Mouse (Mus musculus): ENCODE data around the gene Tmem252. TPM values are rescaled to one million over a fixed set of nuclear protein-coding genes. Genes with fewer than 3 reads are reported as not detected.

Gene Tmem252
- polyA plus RNA-seq, 1 experiment from 2014 or later, result 3.3 TPM

DNA sequence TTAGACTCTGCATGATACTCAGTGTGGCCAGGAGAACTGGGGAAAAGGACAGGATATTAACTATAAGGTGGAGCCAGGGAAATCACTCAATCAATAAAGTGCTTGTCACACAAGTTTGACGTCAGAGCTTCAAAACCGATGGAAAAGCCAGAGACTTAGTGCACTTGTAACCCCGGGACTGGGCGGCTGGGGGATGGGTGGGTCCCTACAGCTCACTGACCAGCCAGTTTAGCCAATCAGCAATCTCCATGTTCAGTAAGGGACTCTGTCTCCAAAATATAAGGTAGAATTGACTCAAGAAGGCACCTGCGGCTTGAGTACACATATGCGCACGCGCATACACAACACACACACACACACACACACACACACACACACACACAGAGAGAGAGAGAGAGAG, 25.8 kb upstream of the Tmem252 start:
- Histone ChIP-seq H3K4me2 (ENCODE audit: low read depth, low read length) (no peak overlapping the region), H3K36me3 (ENCODE audit: control insufficient read depth, insufficient read depth, low read length) (no peaks in the 10 kb centered on the region), H3K9me3 (ENCODE audit: control insufficient read depth, low read length) (no peaks in the 10 kb centered on the region), H3K27me3 (ENCODE audit: control insufficient read depth, insufficient read depth, low read depth, low read length) (no peaks in the 10 kb centered on the region), H3K27ac (ENCODE audit: low read length) (no peak overlapping the region), H3K9ac (ENCODE audit: low read length) (no peak overlapping the region), H3K4me3 (ENCODE audit: low read length) (no peak overlapping the region), H3K4me1 (replicated peaks; ENCODE audit: control insufficient read depth, insufficient read depth, low read length) (no peaks in the 10 kb centered on the region; the same call in 1 of the 2 replicates)
- no peak for ATAC-seq (ENCODE audit: low read depth)
- WGBS, result 61% methylated on average over 8 of the region's 8 CpGs

DNA sequence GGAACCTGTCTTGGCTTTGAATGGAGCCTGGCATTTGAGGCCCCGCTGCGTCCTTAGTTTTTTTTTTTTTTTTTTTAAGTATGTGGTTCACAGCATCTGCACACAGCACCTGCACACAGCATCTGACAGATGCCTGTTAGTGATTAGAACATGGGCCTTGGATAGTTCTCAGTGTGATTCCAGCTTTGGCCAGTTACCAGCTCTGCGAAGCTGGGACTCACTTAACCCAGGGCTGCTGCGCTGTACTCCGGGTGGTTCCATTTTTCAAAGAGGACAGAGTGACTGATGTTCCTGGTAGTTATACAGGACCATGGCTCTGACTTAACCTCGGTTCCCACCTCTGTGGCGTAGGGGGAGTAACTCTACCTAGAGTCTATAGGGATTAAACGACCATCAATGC, 23.4 kb upstream of the Tmem252 start:
- no peaks in the 10 kb centered on the region for H3K36me3 ChIP-seq (ENCODE audit: control insufficient read depth, insufficient read depth, low read length)
- H3K4me1 ChIP-seq (replicated peaks; ENCODE audit: control insufficient read depth, insufficient read depth, low read length), result peaks cover 7% of the 10 kb centered on the region
- ATAC-seq (ENCODE audit: low read depth), result no peak
- H3K9me3 ChIP-seq (ENCODE audit: control insufficient read depth, low read length), result no peaks in the 10 kb centered on the region
- H3K27ac ChIP-seq (ENCODE audit: low read length), result no peak overlapping the region
- WGBS, result 76% methylated on average over 8 of the region's 8 CpGs
- no peak overlapping the region for H3K4me2 ChIP-seq (ENCODE audit: low read depth, low read length)
- no peaks in the 10 kb centered on the region for H3K27me3 ChIP-seq (ENCODE audit: control insufficient read depth, insufficient read depth, low read depth, low read length)
- no peak overlapping the region for H3K9ac ChIP-seq (ENCODE audit: low read length)
- H3K4me3 ChIP-seq (ENCODE audit: low read length), result no peak overlapping the region

DNA sequence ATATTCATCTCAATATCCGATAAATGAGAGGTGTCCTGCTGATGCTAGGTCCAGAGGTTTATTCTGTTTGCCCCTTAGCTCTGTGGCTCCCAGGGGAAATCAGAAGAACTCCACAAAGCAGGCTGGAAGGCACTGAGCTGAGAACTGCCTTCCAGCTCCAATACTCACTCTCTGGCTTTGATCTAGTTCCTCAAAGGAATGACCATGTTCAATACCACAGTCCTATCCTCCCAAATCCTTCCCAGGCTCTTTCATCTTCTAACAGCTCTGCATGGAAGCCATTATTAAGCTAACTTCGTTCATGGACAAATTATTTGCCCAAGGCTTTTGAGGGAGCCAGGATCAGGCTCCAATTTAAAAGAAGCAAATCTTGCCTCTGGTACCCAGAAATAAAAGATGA, 22.2 kb upstream of the Tmem252 start:
- no peak for ATAC-seq (ENCODE audit: low read depth)

DNA sequence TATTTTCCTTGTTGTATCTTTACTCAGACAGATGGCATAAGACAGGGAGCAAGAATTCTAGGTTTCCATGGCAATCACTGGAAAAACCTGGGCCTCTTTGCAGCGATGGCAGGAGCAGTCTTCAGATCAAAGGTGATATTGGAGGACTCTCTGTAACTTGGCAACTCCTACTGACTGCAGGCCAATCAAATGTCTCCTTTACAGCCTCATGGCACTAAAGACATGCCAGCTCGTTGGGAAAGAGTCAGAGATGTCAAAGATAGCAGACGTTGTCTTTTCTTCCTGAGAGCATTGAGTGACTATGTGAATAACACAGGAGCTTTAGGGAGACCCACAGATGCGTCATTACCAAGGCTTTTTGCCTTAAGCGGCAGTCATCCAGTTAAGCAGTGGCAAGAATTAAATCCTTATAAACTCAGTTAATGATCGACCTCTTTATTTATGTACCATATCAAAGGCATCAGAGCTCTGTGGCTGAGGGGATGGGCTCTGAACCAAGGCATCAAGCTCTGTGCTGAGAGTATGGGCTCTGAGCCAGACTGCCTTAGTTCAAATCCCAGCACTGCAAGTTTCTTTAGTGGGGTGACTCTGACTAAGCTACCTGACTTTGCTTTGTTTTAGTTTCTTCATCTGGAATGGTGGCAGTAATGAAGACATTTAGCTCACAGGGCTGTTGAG, 21.3 kb upstream of the Tmem252 start:
- H3K27me3 ChIP-seq (ENCODE audit: control insufficient read depth, insufficient read depth, low read depth, low read length), result no peaks in the 10 kb centered on the region
- peaks cover 7% of the 10 kb centered on the region for H3K4me1 ChIP-seq (replicated peaks; ENCODE audit: control insufficient read depth, insufficient read depth, low read length)
- H3K36me3 ChIP-seq (ENCODE audit: control insufficient read depth, insufficient read depth, low read length), result no peaks in the 10 kb centered on the region
- ATAC-seq (ENCODE audit: low read depth), result no peak
- no peak overlapping the region for H3K9ac ChIP-seq (ENCODE audit: low read length)
- no peak overlapping the region for H3K4me3 ChIP-seq (ENCODE audit: low read length)
- no peaks in the 10 kb centered on the region for H3K9me3 ChIP-seq (ENCODE audit: control insufficient read depth, low read length)
- H3K4me2 ChIP-seq (ENCODE audit: low read depth, low read length), result no peak overlapping the region
- H3K27ac ChIP-seq (ENCODE audit: low read length), result no peak overlapping the region
- 40% methylated on average over 6 of the region's 6 CpGs for WGBS

More for the DNA sequence above, 22.2 kb upstream of the Tmem252 start:
- peaks cover 7% of the 10 kb centered on the region for H3K4me1 ChIP-seq (replicated peaks; ENCODE audit: control insufficient read depth, insufficient read depth, low read length)
- no peak overlapping the region for H3K9ac ChIP-seq (ENCODE audit: low read length)
- no peak overlapping the region for H3K4me2 ChIP-seq (ENCODE audit: low read depth, low read length)
- no peaks in the 10 kb centered on the region for H3K9me3 ChIP-seq (ENCODE audit: control insufficient read depth, low read length)
- 56% methylated on average over 2 of the region's 2 CpGs for WGBS
- H3K27ac ChIP-seq (ENCODE audit: low read length), result no peak overlapping the region
- H3K4me3 ChIP-seq (ENCODE audit: low read length), result no peak overlapping the region
- H3K36me3 ChIP-seq (ENCODE audit: control insufficient read depth, insufficient read depth, low read length), result no peaks in the 10 kb centered on the region
- H3K27me3 ChIP-seq (ENCODE audit: control insufficient read depth, insufficient read depth, low read depth, low read length), result no peaks in the 10 kb centered on the region

DNA sequence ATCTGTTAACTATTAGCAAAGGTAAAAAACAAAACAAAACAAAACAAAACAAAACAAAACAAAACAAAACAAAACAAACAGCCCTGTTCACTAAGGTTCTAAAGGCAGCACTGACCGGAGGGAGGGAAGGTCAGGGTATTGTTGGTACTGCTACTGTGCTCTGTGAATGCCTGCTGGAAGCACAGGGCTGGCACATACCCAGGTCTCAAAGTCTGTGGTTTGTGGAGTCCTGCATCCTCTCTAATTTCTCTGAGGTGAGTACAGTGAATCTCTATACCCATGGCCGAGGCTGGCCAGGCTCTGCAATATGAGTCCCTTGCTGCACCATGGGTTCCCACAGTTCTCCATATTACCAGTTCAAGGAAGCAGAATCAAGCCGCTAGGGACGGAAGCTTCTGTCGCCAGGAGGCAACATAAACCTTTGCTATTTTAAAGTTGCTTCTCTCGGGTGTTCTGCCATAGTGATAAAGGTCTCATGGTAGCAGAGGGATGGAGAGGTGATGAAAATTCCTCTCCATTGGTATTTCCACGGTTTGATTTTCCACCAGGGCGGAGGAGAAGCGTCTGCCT, 20.5 kb upstream of the Tmem252 start:
- Histone ChIP-seq H3K4me3 (ENCODE audit: low read length) (no peak overlapping the region), H3K9me3 (ENCODE audit: control insufficient read depth, low read length) (no peaks in the 10 kb centered on the region), H3K4me2 (ENCODE audit: low read depth, low read length) (no peak overlapping the region), H3K27ac (ENCODE audit: low read length) (no peak overlapping the region), H3K4me1 (replicated peaks; ENCODE audit: control insufficient read depth, insufficient read depth, low read length) (peaks cover 7% of the 10 kb centered on the region), H3K9ac (ENCODE audit: low read length) (no peak overlapping the region), H3K36me3 (ENCODE audit: control insufficient read depth, insufficient read depth, low read length) (no peaks in the 10 kb centered on the region), H3K27me3 (ENCODE audit: control insufficient read depth, insufficient read depth, low read depth, low read length) (no peaks in the 10 kb centered on the region)
- ATAC-seq (ENCODE audit: low read depth), result no peak
- 44% methylated on average over 9 of the region's 9 CpGs for WGBS

DNA sequence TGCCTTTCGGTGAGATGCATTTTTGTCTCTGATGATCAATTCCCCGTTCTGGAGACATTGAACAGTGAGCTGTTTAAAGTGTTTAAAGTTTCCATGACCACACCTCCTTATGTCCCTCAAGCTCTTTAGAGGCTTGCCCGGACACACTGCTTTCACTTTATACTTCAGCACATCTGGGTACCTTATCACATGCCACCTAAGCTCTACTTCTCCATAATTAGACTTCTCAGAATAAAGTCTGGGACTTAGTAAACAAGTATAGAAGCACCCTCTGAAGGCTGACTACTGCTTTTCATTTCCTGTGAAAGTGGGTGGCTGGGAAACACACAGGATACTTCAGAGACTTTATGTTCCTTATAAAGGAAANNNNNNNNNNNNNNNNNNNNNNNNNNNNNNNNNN, 16.8 kb upstream of the Tmem252 start:
- 56% methylated on average over 3 of the region's 3 CpGs for WGBS
- Histone ChIP-seq H3K27ac (ENCODE audit: low read length) (no peak overlapping the region), H3K36me3 (ENCODE audit: control insufficient read depth, insufficient read depth, low read length) (no peaks in the 10 kb centered on the region), H3K4me2 (ENCODE audit: low read depth, low read length) (no peak overlapping the region), H3K27me3 (ENCODE audit: control insufficient read depth, insufficient read depth, low read depth, low read length) (no peaks in the 10 kb centered on the region), H3K9ac (ENCODE audit: low read length) (no peak overlapping the region), H3K9me3 (ENCODE audit: control insufficient read depth, low read length) (no peaks in the 10 kb centered on the region), H3K4me1 (replicated peaks; ENCODE audit: control insufficient read depth, insufficient read depth, low read length) (peaks cover 7% of the 10 kb centered on the region), H3K4me3 (ENCODE audit: low read length) (no peak overlapping the region)
- ATAC-seq (ENCODE audit: low read depth), result no peak

DNA sequence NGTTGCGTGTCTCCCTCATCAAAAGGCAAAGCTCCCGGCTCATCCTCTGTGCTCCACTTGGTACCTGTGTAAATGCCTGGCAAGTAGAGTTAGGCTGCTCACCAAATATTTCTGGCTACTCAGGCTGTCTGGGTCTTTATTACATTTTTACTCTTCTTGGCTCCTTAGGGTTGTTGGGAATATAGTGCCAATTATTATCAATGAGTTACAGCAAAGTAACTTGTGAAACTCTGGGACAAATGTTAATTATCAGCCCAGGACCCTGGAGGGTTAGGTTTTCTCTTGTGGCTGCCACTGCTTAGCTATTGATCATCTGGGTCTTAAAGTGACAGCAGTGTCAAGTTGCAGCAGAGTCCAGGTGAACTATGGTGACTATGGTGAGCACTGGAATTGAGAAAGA, 11.5 kb upstream of the Tmem252 start:
- no peaks in the 10 kb centered on the region for H3K36me3 ChIP-seq (ENCODE audit: control insufficient read depth, insufficient read depth, low read length)
- H3K4me1 ChIP-seq (replicated peaks; ENCODE audit: control insufficient read depth, insufficient read depth, low read length), result no peaks in the 10 kb centered on the region
- no peak overlapping the region for H3K27ac ChIP-seq (ENCODE audit: low read length)
- H3K4me3 ChIP-seq (ENCODE audit: low read length), result no peak overlapping the region
- no peaks in the 10 kb centered on the region for H3K9me3 ChIP-seq (ENCODE audit: control insufficient read depth, low read length)
- H3K4me2 ChIP-seq (ENCODE audit: low read depth, low read length), result no peak overlapping the region
- H3K9ac ChIP-seq (ENCODE audit: low read length), result no peak overlapping the region
- no peaks in the 10 kb centered on the region for H3K27me3 ChIP-seq (ENCODE audit: control insufficient read depth, insufficient read depth, low read depth, low read length)
- WGBS, result 91% methylated on average over 2 of the region's 2 CpGs
- ATAC-seq (ENCODE audit: low read depth), result no peak

DNA sequence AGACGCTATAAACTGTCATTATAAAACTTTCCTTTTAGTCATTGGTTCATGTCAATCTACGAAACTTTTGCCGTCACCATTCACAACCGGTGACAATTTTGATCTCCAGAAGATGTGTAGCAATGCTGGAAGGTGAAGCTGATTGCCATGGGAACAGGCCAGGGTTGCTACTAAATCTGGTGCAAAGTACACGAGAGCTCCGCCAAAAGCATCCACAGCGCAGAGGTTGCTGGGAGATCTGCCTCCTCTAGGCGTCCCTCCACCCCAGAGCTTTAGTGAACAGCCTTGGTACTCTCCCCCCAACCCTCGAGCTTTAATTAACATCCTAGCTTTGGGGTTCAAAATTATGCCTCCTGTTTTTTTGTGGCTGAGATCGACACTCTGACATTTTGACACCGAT, 8.0 kb upstream of the Tmem252 start:
- no peak for ATAC-seq (ENCODE audit: low read depth)

DNA sequence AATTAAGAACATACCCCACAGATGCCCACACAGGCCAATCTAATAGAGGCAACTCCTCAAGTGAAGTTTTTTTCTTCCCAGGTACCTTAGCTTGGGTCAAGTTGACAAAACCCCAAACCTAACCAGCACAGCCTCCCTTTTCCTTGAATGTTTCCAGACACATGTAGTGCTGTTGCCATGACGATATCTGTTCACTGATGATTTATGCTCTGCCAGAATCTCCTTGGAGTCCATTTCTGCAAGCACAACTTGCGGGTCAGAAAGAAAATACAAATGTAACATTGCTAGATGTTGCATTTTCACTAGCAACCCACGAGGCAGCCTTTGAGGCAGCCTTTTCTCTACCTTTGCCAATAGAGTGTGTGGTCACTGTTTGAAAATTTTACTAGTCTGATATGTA, 6.3 kb upstream of the Tmem252 start:
- no peak overlapping the region for H3K4me3 ChIP-seq (ENCODE audit: low read length)
- no peak overlapping the region for H3K27ac ChIP-seq (ENCODE audit: low read length)
- ATAC-seq (ENCODE audit: low read depth), result no peak
- H3K4me2 ChIP-seq (ENCODE audit: low read depth, low read length), result no peak overlapping the region
- 71% methylated on average over 3 of the region's 3 CpGs for WGBS
- no peaks in the 10 kb centered on the region for H3K27me3 ChIP-seq (ENCODE audit: control insufficient read depth, insufficient read depth, low read depth, low read length)
- H3K9ac ChIP-seq (ENCODE audit: low read length), result no peak overlapping the region
- no peaks in the 10 kb centered on the region for H3K36me3 ChIP-seq (ENCODE audit: control insufficient read depth, insufficient read depth, low read length)
- no peaks in the 10 kb centered on the region for H3K9me3 ChIP-seq (ENCODE audit: control insufficient read depth, low read length)
- peaks cover 10% of the 10 kb centered on the region; the same call in 1 of the 2 replicates for H3K4me1 ChIP-seq (replicated peaks; ENCODE audit: control insufficient read depth, insufficient read depth, low read length)

More for the DNA sequence above, 8.0 kb upstream of the Tmem252 start:
- H3K4me3 ChIP-seq (ENCODE audit: low read length), result no peak overlapping the region
- H3K27me3 ChIP-seq (ENCODE audit: control insufficient read depth, insufficient read depth, low read depth, low read length), result no peaks in the 10 kb centered on the region
- no peaks in the 10 kb centered on the region for H3K36me3 ChIP-seq (ENCODE audit: control insufficient read depth, insufficient read depth, low read length)
- H3K9ac ChIP-seq (ENCODE audit: low read length), result no peak overlapping the region
- H3K4me2 ChIP-seq (ENCODE audit: low read depth, low read length), result no peak overlapping the region
- 71% methylated on average over 11 of the region's 11 CpGs for WGBS
- H3K9me3 ChIP-seq (ENCODE audit: control insufficient read depth, low read length), result no peaks in the 10 kb centered on the region
- H3K4me1 ChIP-seq (replicated peaks; ENCODE audit: control insufficient read depth, insufficient read depth, low read length), result no peaks in the 10 kb centered on the region
- no peak overlapping the region for H3K27ac ChIP-seq (ENCODE audit: low read length)

Data from lung, embryonic 16.5 days (tissue).